Mouse (Mus musculus): ENCODE measurements around the gene Cdk8. TPM values are rescaled to one million over a fixed set of nuclear protein-coding genes. Genes with fewer than 3 reads are reported as not detected.

Cdk8 gene
- total and polyA plus RNA-seq, 3 experiments: 15.0 to 15.6 (median 15.5) TPM

DNA sequence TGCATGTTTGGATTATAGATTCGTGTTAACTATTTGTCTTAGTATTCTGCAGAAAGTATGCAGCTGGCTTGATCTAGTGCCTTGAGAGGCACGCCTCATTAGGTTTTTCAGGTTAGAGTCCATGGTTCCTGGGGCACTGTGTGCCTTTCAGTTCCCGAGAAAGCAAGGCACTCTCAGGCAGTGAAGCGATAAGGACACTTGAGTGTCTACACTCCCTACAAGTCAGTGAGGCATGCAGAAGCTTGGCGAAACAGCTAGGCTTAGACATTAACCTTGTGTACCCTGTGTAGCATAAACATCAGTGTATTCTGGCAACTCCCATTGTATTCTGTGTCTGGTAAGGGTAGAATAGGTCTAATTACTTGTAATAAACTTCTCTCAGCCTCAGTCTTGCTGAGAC lies 25.5 kb upstream of the Cdk8 start:
- 90% methylated on average over 5 of the region's 5 CpGs for WGBS
- TF ChIP-seq EP300 (IDR thresholded peaks at IDR 0.05; ENCODE audit: insufficient read depth, low read depth, low read length) (no peak), POLR2A (IDR thresholded peaks at IDR 0.05; ENCODE audit: insufficient read depth, low read depth, low read length) (no peak), CTCF (IDR thresholded peaks at IDR 0.05) (no peak)
- Histone ChIP-seq H3K27ac (no peak overlapping the region), H3K4me3 (no peak overlapping the region), H3K4me1 (ENCODE audit: control insufficient read depth, insufficient read depth, low read length) (no peaks in the 10 kb centered on the region), H3K9ac (ENCODE audit: low read depth, low read length) (no peak overlapping the region), H3K27me3 (ENCODE audit: control insufficient read depth, insufficient read depth, low read length) (no peaks in the 10 kb centered on the region), H3K36me3 (ENCODE audit: control insufficient read depth, insufficient read depth, low read length) (no peaks in the 10 kb centered on the region), H3K79me2 (replicated peaks; ENCODE audit: control insufficient read depth, insufficient read depth, low read length) (no peaks in the 10 kb centered on the region; the same call in 1 of the 2 replicates)
- DNase-seq: no peak
- intact Hi-C loops (cut with DNase I): loop anchor here (5.0 kb wide), 1 partner anchor 82 kb away; no protein-coding TSS in a partner anchor

DNA sequence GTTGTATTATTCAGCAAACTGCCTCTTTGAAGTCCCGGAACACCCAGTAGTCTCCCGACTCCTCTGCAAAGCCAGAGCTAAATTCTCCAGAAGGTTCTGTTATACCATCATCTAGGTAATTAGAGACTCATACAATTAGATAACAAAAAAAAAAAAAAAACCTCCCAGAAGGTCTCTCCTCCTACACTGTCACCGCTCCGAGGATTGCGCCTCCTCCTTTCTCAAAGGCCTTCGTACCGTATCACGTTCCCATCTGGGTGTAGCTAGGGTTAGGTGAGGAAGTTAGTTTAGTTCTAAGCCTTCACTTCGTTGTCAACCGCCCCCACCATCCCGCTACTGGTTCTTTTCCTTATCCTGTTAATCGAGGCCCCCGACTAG lies 10.5 kb upstream of the Cdk8 start:
- 4% methylated on average over 13 of the region's 13 CpGs for whole genome bisulfite sequencing
- Histone ChIP-seq H3K4me1 (ENCODE audit: control insufficient read depth, insufficient read depth, low read length) (peaks cover 1% of the 10 kb centered on the region; the same call in 1 of the 2 replicates), H3K4me3 (peak overlapping the region; percentile 76), H3K27ac (peak overlapping the region; percentile 99), H3K79me2 (replicated peaks; ENCODE audit: control insufficient read depth, insufficient read depth, low read length) (no peaks in the 10 kb centered on the region), H3K27me3 (ENCODE audit: control insufficient read depth, insufficient read depth, low read length) (no peaks in the 10 kb centered on the region), H3K9ac (ENCODE audit: low read depth, low read length) (peak overlapping the region; percentile 39), H3K36me3 (ENCODE audit: control insufficient read depth, insufficient read depth, low read length) (peaks cover 19% of the 10 kb centered on the region)
- DNase-seq: no peak
- no peak for TF ChIP-seq POLR2A (IDR thresholded peaks at IDR 0.05; ENCODE audit: insufficient read depth, low read depth, low read length)
- no peak for TF ChIP-seq EP300 (IDR thresholded peaks at IDR 0.05; ENCODE audit: insufficient read depth, low read depth, low read length)
- no peak for TF ChIP-seq CTCF (IDR thresholded peaks at IDR 0.05)
- intact Hi-C loops (cut with DNase I): no loop called here

DNA sequence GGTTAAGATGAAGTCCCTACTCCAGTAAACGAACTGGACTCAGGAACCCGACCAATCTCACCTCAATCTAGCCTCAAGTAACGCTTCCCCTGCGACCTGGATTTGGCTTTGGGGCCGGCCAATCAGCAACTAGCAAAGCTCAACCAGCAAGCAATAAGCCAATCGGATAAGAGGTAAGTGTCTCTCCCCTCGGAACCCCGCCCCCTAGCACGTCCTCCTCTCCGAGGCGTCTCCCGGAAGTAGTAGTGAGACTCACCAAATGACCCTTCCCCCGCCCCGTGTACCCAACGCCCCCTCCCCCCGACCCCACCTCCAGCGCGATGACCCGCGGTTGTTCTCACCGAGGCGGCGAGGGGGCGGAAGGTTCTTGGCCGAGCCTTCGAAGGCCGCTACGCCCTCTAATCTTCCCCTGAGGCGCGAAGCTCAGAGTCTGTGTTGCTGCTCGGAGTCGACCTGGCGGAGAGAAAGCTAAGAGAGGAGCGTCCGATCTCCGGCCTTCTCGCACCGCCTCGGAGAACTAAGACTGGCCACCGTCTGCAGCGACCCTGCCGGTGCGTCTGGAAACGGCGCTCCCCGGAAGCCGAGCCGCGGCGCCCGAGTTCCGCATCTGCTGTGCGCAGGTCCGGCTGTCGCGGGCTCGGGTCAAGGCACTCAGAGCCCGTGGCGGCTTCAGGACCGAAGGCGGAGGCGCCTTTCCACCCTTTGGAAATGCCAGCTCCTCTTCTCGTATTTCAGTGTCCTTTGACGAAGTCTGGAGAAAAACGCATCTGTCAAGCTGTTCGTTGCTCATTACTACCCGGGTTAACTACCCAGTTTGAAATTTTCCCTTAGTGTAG lies 9.9 kb upstream of the Cdk8 start, which contains the start of gene Rnf6:
TSS of gene Rnf6 (minus strand) at position 677 of the 836 bp plus-strand sequence.
- peak within 1 kb of the TSS; percentile 88 for H3K9ac ChIP-seq (ENCODE audit: low read depth, low read length)
- intact Hi-C loops (cut with DNase I): loop anchor here (1.0 kb wide), 1 partner anchor 10 kb away; the partner anchor contains the start of gene Cdk8

DNA sequence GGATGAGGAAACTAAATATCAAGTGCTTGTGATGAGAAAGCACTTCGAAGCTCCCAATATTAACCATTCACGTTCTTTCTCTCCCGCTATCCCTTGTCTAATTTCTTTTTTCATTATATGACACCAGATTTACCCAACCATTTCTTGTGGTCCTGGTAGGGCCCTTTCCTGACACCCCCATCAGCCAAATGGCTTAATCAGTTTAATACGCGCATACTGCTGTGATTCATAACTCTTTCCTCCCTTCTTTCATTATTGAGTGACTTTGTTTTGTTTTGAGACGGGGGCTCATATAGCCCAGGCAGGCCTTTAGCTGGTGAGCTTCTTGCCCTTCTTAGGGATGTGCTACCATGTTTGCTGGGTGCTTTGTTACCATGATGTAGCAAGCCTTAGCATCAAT lies 9.3 kb upstream of the Cdk8 start:
- intact Hi-C loops (cut with DNase I): loop anchor here (1.0 kb wide), 1 partner anchor 10 kb away; the partner anchor contains the start of gene Cdk8
- H3K4me3 ChIP-seq: peak overlapping the region; percentile 76
- H3K36me3 ChIP-seq (ENCODE audit: control insufficient read depth, insufficient read depth, low read length): peaks cover 16% of the 10 kb centered on the region
- no peaks in the 10 kb centered on the region for H3K27me3 ChIP-seq (ENCODE audit: control insufficient read depth, insufficient read depth, low read length)
- 31% methylated on average over 6 of the region's 6 CpGs for WGBS
- H3K4me1 ChIP-seq (ENCODE audit: control insufficient read depth, insufficient read depth, low read length): peaks cover 1% of the 10 kb centered on the region; the same call in 1 of the 2 replicates
- H3K9ac ChIP-seq (ENCODE audit: low read depth, low read length): peak overlapping the region; percentile 88; the same call in 1 of the 2 replicates
- peak overlapping the region; percentile 99 for H3K27ac ChIP-seq
- no peak for DNase-seq
- H3K79me2 ChIP-seq (replicated peaks; ENCODE audit: control insufficient read depth, insufficient read depth, low read length): no peaks in the 10 kb centered on the region
- no peak for TF ChIP-seq EP300 (IDR thresholded peaks at IDR 0.05; ENCODE audit: insufficient read depth, low read depth, low read length)
- no peak for TF ChIP-seq CTCF (IDR thresholded peaks at IDR 0.05)
- no peak for TF ChIP-seq POLR2A (IDR thresholded peaks at IDR 0.05; ENCODE audit: insufficient read depth, low read depth, low read length)

More for the DNA sequence above, 9.9 kb upstream of the Cdk8 start, which contains the start of gene Rnf6:
- DNase-seq: peak; percentile 90 to 95
- Histone ChIP-seq H3K27ac (peak within 1 kb of the TSS; percentile 99), H3K27me3 (ENCODE audit: control insufficient read depth, insufficient read depth, low read length) (no peaks in the 10 kb centered on the region), H3K4me3 (peak within 1 kb of the TSS; percentile 76), H3K4me1 (ENCODE audit: control insufficient read depth, insufficient read depth, low read length) (peaks cover 1% of the 10 kb centered on the region; the same call in 1 of the 2 replicates), H3K79me2 (replicated peaks; ENCODE audit: control insufficient read depth, insufficient read depth, low read length) (no peaks in the 10 kb centered on the region), H3K36me3 (ENCODE audit: control insufficient read depth, insufficient read depth, low read length) (peaks cover 16% of the 10 kb centered on the region)
- TF ChIP-seq POLR2A (IDR thresholded peaks at IDR 0.05; ENCODE audit: insufficient read depth, low read depth, low read length) (peak; percentile 73), CTCF (IDR thresholded peaks at IDR 0.05) (peak; percentile 57), EP300 (IDR thresholded peaks at IDR 0.05; ENCODE audit: insufficient read depth, low read depth, low read length) (no peak)
- WGBS: under 1% methylated on average over 67 of the region's 67 CpGs

DNA sequence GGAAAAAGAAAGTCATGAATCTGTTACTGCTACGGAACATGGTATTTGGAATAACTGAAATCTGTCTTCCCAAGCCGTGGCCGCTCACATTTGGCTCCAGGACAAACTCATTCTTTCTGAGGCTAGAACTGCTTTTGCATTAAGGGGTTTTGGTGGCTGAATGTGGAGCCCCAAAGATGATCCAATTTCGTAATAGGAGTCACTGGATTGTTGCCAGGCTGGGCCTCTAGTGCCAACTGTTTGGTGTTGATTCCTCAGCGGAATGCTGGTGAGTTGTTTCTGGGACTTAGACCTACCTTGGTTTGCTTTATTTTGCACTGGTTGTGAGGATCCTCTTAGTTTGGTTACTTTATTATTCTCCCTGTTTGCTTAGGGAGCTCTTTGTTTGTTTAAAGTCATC lies 7.2 kb upstream of the Cdk8 start:
- peaks cover 1% of the 10 kb centered on the region; the same call in 1 of the 2 replicates for H3K4me1 ChIP-seq (ENCODE audit: control insufficient read depth, insufficient read depth, low read length)
- DNase-seq: no peak
- intact Hi-C loops (cut with DNase I): no loop called here
- H3K79me2 ChIP-seq (replicated peaks; ENCODE audit: control insufficient read depth, insufficient read depth, low read length): no peaks in the 10 kb centered on the region
- H3K27ac ChIP-seq: no peak overlapping the region
- H3K27me3 ChIP-seq (ENCODE audit: control insufficient read depth, insufficient read depth, low read length): no peaks in the 10 kb centered on the region
- TF ChIP-seq CTCF (IDR thresholded peaks at IDR 0.05) (no peak), POLR2A (IDR thresholded peaks at IDR 0.05; ENCODE audit: insufficient read depth, low read depth, low read length) (no peak), EP300 (IDR thresholded peaks at IDR 0.05; ENCODE audit: insufficient read depth, low read depth, low read length) (no peak)
- peaks cover 7% of the 10 kb centered on the region for H3K36me3 ChIP-seq (ENCODE audit: control insufficient read depth, insufficient read depth, low read length)
- WGBS: 86% methylated on average over 5 of the region's 5 CpGs
- H3K9ac ChIP-seq (ENCODE audit: low read depth, low read length): no peak overlapping the region
- no peak overlapping the region for H3K4me3 ChIP-seq

DNA sequence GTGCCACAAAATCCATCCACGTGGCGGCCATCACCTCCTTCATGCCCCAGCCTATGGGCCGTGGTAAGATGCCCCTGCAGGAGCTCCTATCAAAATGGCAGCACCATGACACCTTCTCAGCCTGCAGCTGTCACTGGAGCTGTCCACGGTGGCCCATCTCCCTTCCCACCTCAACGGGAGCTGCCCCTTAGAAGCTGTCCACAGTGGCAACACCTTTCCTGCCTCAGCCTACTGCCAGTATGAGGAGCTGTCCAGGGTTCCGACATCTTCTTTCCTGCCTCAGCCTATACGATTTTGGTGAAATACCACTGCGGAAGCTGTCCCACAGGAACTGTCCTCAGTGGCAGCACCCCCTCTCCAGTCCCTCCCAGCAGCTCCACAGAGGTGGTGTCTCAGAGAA lies 3.5 kb upstream of the Cdk8 start:
- H3K36me3 ChIP-seq (ENCODE audit: control insufficient read depth, insufficient read depth, low read length): no peaks in the 10 kb centered on the region
- TF ChIP-seq POLR2A (IDR thresholded peaks at IDR 0.05; ENCODE audit: insufficient read depth, low read depth, low read length) (no peak), EP300 (IDR thresholded peaks at IDR 0.05; ENCODE audit: insufficient read depth, low read depth, low read length) (no peak), CTCF (IDR thresholded peaks at IDR 0.05) (no peak)
- intact Hi-C loops (cut with DNase I): no loop called here
- no peaks in the 10 kb centered on the region for H3K79me2 ChIP-seq (replicated peaks; ENCODE audit: control insufficient read depth, insufficient read depth, low read length)
- no peaks in the 10 kb centered on the region for H3K27me3 ChIP-seq (ENCODE audit: control insufficient read depth, insufficient read depth, low read length)
- no peak overlapping the region for H3K9ac ChIP-seq (ENCODE audit: low read depth, low read length)
- 81% methylated on average over 8 of the region's 8 CpGs for WGBS
- no peak overlapping the region for H3K27ac ChIP-seq
- no peaks in the 10 kb centered on the region; the same call in 1 of the 2 replicates for H3K4me1 ChIP-seq (ENCODE audit: control insufficient read depth, insufficient read depth, low read length)
- H3K4me3 ChIP-seq: no peak overlapping the region
- DNase-seq: no peak
